Mouse (Mus musculus) neural tube, embryonic 13.5 days (tissue): ENCODE results near the gene Btbd8. TPM values are rescaled to one million over a fixed set of nuclear protein-coding genes. Genes with fewer than 3 reads are reported as not detected.
A peak's percentile ranks its signal among the peaks of the same experiment; 100 is the strongest.

ENCODE experiments used
- ATAC-seq: fragments of 200-750 bp; cut with Nextera tagmentation; 2 replicates; pipeline ENCODE4 v1.8.0; 2017; ENCODE audit warnings: low read depth, mild to moderate bottlenecking, moderate TSS enrichment, moderate library complexity
- H3K27ac ChIP-seq: fragments of 300-500 bp; sonication (generic); replicated peaks from 2 replicates; pipeline ENCODE4 v1.5.1; 2015; ENCODE audit warnings: moderate library complexity, mild to moderate bottlenecking, inconsistent platforms
- H3K27me3 ChIP-seq: fragments of 300-500 bp; sonication (generic); 2 replicates; pipeline ENCODE4 v1.6.1; 2015; ENCODE audit warnings: mild to moderate bottlenecking, inconsistent platforms
- H3K36me3 ChIP-seq: fragments of 300-500 bp; sonication (generic); 2 replicates; pipeline ENCODE4 v1.6.1; 2015; ENCODE audit warnings: mild to moderate bottlenecking, inconsistent platforms
- H3K4me1 ChIP-seq: fragments of 300-500 bp; sonication (generic); replicated peaks from 2 replicates; pipeline ENCODE4 v1.6.1; 2015; ENCODE audit warnings: inconsistent platforms
- H3K4me2 ChIP-seq: fragments of 300-500 bp; sonication (generic); 2 replicates; pipeline ENCODE4 v1.6.1; 2015; ENCODE audit warnings: inconsistent platforms, mild to moderate bottlenecking, moderate library complexity
- H3K4me3 ChIP-seq: fragments of 300-500 bp; sonication (generic); 2 replicates; pipeline ENCODE4 v1.5.1; 2015; ENCODE audit warnings: mild to moderate bottlenecking, inconsistent platforms
- H3K9ac ChIP-seq: fragments of 300-500 bp; sonication (generic); 2 replicates; pipeline ENCODE4 v1.6.1; 2015; ENCODE audit warnings: moderate library complexity, mild to moderate bottlenecking, inconsistent platforms
- H3K9me3 ChIP-seq: fragments of 300-500 bp; sonication (generic); 2 replicates; pipeline ENCODE4 v1.6.1; 2016; ENCODE audit warnings: inconsistent platforms
- WGBS: fragments of 180-500 bp; shearing (Covaris S2); methylation state at CpG from one replicate; pipeline ENCODE4 v1.1.7; 2015; 5-methylcytosine and 5-hydroxymethylcytosine counted together
- polyA plus RNA-seq: library from polyadenylated mRNA; unstranded; fragments of >200 nt; fragmentation: Nextera tagmentation; extraction: Ambion mirVana; gene quantifications from 2 replicates; pipeline ENCODE4 v1.2.1, GENCODE M21; 2015

Gene Btbd8
- polyA plus RNA-seq, 1 experiment from 2014 or later = 11.0 TPM

DNA sequence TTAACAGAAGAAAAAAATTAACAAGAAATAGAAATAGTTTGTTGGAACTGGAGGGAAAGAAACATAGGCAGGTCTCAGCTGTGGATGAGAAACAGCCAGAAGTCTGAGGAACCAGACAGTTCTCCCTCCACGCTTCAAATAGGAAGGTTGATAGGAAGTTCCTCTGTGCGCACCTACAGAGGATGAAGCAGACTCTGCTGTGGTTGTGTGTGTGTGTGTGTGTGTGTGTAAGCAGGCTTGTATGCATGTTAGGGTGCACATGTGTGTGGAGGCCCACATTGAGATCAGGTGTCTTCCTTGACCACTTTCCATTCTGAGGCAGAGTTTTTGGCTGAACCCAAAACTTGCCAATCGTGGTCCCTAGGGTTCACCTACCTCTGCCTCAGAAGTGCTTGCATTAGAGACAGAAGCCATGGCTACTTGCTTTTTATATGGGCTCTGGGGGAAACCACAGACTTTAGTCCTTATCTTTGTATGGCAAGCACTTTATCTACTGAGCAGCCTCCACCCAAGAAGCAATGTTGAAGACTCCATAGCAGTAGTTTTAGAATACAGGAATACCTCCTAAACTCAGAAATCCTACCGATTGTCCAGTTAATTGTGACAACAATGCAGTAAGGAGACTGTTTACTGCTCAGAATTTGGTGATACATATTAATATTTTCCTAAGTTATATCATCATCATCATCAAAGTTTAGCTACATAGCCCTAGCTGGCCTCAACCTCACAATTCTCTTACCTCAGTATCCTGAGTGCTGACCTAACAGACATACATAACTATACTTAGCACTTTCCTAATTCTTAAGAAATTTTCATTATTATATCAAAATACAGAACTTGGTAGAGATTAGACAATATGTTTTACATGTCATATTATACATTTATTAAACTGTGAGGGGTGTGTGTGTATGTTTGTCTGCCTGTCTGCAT lies 24.6 kb downstream of the Btbd8 start:
- no peaks in the 10 kb centered on the region for H3K4me1 ChIP-seq
- 89% methylated on average over 4 of the region's 4 CpGs for WGBS
- no peaks in the 10 kb centered on the region for H3K9me3 ChIP-seq
- H3K27ac ChIP-seq = no peak overlapping the region
- no peak overlapping the region for H3K9ac ChIP-seq
- no peak overlapping the region for H3K4me2 ChIP-seq
- H3K4me3 ChIP-seq = no peak overlapping the region
- no peaks in the 10 kb centered on the region for H3K27me3 ChIP-seq
- H3K36me3 ChIP-seq = 0 out of 2 replicates have a peak, but pooled peaks cover 3% of the 10 kb centered on the region
- ATAC-seq = no peak

DNA sequence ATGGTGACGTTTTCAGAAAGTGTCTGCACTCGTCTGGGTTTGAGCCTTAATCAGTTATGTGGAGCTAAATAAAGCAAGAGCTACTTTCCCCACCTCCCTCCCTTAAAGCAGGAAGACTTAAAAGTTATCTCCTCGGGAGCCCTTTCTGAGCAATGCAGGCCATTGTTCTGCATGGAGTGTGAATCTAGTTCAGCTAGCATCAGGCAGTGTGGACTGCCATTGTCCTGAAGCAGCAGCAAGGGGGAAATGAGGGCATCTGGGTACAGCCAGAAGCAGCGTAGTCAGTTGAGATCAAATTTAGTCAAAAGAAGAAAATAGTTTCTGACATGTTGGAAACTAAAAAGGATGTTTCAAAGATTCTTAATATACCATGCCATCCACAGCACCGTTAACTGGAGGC lies 28.7 kb downstream of the Btbd8 start:
- Histone ChIP-seq H3K4me2 (no peak overlapping the region), H3K9ac (no peak overlapping the region), H3K27me3 (no peaks in the 10 kb centered on the region), H3K9me3 (no peaks in the 10 kb centered on the region), H3K36me3 (peaks cover 5% of the 10 kb centered on the region; the same call in 1 of the 2 replicates), H3K4me3 (no peak overlapping the region), H3K27ac (no peak overlapping the region), H3K4me1 (no peaks in the 10 kb centered on the region)
- 34% methylated on average over 5 of the region's 5 CpGs for WGBS
- ATAC-seq = no peak

DNA sequence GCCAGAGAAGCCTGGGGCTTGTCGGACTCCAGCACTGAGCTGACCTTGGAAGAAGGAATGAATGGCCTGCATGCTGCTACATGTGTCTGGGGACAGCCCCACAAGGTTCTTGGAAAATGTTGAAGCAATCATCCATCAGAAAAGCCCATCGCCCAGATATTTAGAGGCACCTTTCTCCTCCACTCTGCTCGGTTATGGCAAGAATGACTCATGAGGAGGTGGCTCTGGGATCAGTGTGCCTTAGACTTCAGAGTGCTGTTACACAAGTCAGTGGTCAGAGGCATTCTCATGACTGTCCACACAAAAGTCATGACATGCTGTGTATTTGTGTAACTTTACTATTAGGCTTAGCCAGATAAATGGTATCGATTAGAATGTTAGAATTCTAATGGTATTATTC lies 29.3 kb downstream of the Btbd8 start:
- 75% methylated on average over 4 of the region's 4 CpGs for WGBS

DNA sequence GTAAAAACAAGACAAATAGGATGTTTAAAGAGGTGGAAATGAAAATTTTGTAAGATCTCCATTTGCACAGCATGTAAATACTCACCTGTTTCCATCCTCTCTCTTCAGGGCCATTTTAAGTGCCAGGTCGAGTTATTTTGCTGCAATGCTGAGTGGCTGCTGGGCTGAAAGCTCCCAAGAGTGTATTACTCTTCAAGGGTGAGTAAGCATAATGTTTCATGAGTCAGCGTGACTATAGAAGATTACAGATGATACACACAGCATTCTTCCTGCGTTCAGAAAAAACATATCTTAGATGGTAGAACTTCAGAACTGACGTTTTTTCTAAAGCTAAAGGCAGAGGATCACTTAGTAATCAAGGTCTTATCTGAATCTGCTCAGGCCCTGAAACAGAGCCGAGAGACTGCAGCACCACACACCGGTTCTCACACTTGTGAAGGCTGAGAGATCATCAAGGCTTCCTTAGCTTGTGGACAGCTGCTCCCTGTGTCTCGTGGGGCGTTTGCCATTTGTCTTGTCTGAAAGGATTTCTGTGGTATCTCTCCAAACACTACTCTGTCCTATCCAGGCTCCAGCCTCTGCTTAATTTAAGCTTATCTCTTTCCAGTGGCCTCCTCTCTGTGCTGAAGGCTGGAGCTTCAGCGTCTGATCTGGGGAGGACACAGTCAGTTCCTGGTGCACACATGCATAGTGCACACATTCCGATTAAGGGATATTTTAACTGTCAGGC lies 33.0 kb downstream of the Btbd8 start:
- Histone ChIP-seq H3K36me3 (peaks cover 14% of the 10 kb centered on the region), H3K9ac (no peak overlapping the region), H3K4me3 (no peak overlapping the region), H3K4me1 (no peaks in the 10 kb centered on the region), H3K27me3 (no peaks in the 10 kb centered on the region), H3K9me3 (no peaks in the 10 kb centered on the region), H3K27ac (no peak overlapping the region), H3K4me2 (no peak overlapping the region)
- no peak for ATAC-seq
- 68% methylated on average over 10 of the region's 10 CpGs for WGBS

More for the DNA sequence above, 29.3 kb downstream of the Btbd8 start:
- Histone ChIP-seq H3K4me3 (no peak overlapping the region), H3K9ac (no peak overlapping the region), H3K4me2 (no peak overlapping the region), H3K27ac (no peak overlapping the region), H3K4me1 (no peaks in the 10 kb centered on the region), H3K36me3 (peaks cover 5% of the 10 kb centered on the region; the same call in 1 of the 2 replicates), H3K27me3 (no peaks in the 10 kb centered on the region), H3K9me3 (no peaks in the 10 kb centered on the region)
- no peak for ATAC-seq

DNA sequence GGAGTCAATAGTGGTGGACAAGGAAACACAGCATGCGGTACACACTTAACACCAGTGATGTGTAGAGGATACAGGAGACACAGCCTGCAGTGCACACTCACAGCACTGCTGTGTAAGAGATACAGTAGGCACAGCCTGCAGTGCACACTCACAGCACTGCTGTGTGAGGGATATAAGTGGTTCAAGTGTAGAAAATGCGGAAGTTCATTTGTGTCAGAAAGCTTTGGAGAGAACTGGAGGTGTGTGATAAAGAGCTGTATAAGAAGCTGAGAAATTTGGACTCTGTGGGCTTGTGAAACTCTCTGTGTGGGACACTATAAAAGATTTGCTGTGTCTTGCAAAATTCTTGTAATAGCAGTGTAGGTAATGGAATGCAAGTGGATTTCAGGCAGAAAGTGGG lies 42.4 kb downstream of the Btbd8 start:
- H3K9me3 ChIP-seq = no peaks in the 10 kb centered on the region
- no peak overlapping the region for H3K9ac ChIP-seq
- H3K36me3 ChIP-seq = peaks cover 4% of the 10 kb centered on the region
- ATAC-seq = no peak
- WGBS = 95% methylated on average over 2 of the region's 2 CpGs
- no peaks in the 10 kb centered on the region for H3K4me1 ChIP-seq
- no peak overlapping the region for H3K4me3 ChIP-seq
- H3K4me2 ChIP-seq = no peak overlapping the region
- H3K27ac ChIP-seq = no peak overlapping the region
- H3K27me3 ChIP-seq = no peaks in the 10 kb centered on the region

DNA sequence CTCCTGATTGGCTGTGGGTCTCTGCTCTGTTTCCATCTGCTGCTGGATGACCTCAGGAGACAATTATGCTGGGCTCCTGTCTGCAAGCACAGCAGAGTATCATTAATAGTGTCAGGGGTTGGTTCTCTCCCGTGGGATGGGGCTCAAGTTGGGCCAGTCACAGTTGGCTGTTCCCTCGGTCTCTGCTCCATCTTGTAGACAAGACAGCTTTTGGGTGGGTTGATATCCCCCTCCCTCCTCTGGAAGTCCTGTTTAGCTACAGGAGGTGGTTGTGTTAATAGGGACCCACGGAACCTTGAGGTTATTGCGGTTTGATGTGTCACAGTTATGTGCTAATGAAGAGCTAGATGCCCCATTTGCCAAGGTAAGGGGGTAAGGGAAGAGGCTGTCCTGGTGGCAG lies 51.2 kb downstream of the Btbd8 start:
- WGBS = 72% methylated on average over 4 of the region's 4 CpGs
- no peak for ATAC-seq

DNA sequence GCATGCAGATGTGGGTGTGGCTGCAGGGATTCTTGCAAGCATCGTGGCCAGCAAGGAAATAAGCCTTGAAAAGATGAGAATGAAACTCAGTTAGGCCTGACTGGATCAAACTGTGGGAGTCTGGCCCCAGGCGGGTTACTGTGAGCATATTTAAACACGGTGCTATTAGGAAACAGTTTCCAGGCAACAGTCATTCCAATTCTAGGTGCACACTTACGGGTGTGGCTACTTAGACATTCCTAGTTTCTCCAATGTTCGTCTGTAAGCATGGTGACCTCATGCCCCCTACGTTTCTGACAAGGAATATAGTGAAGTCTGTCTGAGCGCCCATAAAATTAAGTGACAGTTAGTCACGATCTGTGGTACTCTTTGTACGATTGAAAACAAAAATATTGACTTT lies 53.2 kb downstream of the Btbd8 start:
- no peaks in the 10 kb centered on the region; the same call in 1 of the 2 replicates for H3K9me3 ChIP-seq
- H3K9ac ChIP-seq = no peak overlapping the region
- H3K27ac ChIP-seq = no peak overlapping the region
- H3K27me3 ChIP-seq = no peaks in the 10 kb centered on the region
- WGBS = 76% methylated on average over 9 of the region's 9 CpGs
- no peak overlapping the region for H3K4me3 ChIP-seq
- H3K4me2 ChIP-seq = no peak overlapping the region
- no peak for ATAC-seq
- no peaks in the 10 kb centered on the region for H3K36me3 ChIP-seq
- no peaks in the 10 kb centered on the region for H3K4me1 ChIP-seq

More for the DNA sequence above, 51.2 kb downstream of the Btbd8 start:
- H3K4me1 ChIP-seq = no peaks in the 10 kb centered on the region
- no peak overlapping the region for H3K27ac ChIP-seq
- H3K9me3 ChIP-seq = no peaks in the 10 kb centered on the region
- H3K4me2 ChIP-seq = no peak overlapping the region
- no peak overlapping the region for H3K4me3 ChIP-seq
- H3K9ac ChIP-seq = no peak overlapping the region
- no peaks in the 10 kb centered on the region for H3K27me3 ChIP-seq
- H3K36me3 ChIP-seq = no peaks in the 10 kb centered on the region

DNA sequence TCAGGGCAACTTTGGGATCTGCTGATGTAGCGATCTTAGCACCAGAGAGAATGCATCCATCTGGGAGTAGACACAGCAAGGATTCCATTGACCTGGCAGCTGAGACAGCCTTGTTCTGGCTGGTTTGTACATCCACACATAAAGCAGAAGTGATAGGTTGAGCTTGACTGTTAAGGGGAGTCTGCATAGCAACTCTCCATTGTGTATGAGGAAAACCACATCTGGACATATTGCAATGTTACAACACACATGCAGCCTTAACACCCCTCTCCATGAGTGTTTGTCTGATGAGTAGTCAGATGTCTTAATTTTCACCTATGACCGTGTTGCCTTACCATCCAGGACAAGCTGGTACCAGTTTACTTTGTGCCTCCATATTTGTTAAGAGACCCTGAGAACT lies 54.7 kb downstream of the Btbd8 start:
- no peaks in the 10 kb centered on the region for H3K4me1 ChIP-seq
- WGBS = 92% methylated on average over 2 of the region's 2 CpGs
- no peaks in the 10 kb centered on the region for H3K27me3 ChIP-seq
- no peak overlapping the region for H3K4me3 ChIP-seq
- H3K9me3 ChIP-seq = no peaks in the 10 kb centered on the region; the same call in 1 of the 2 replicates
- no peak for ATAC-seq
- H3K9ac ChIP-seq = no peak overlapping the region
- H3K36me3 ChIP-seq = no peaks in the 10 kb centered on the region
- H3K4me2 ChIP-seq = no peak overlapping the region
- H3K27ac ChIP-seq = no peak overlapping the region

DNA sequence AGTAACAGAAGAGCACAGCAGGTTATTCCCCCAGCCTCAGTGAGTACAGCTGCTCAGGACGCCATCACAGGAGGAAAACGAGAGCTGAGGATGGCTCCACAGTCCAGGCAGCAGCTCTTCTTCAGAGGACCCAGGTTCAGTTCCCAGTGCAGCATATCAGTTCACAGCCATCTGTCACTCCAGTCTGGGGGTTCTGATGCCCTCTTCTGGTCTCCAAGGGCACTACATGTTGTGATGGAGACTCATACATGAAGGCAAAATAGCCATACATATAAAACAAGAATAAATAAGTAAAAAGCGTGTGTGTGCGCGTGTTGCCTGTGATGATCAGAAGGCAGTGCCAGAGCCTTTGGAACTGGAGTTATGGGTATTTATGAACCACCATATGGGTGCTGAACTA lies 57.0 kb downstream of the Btbd8 start:
- 94% methylated on average over 5 of the region's 5 CpGs for WGBS
- Histone ChIP-seq H3K9me3 (no peaks in the 10 kb centered on the region; the same call in 1 of the 2 replicates), H3K4me1 (peaks cover 16% of the 10 kb centered on the region), H3K27me3 (no peaks in the 10 kb centered on the region), H3K4me3 (no peak overlapping the region), H3K4me2 (no peak overlapping the region), H3K9ac (no peak overlapping the region), H3K27ac (no peak overlapping the region), H3K36me3 (no peaks in the 10 kb centered on the region)
- no peak for ATAC-seq

DNA sequence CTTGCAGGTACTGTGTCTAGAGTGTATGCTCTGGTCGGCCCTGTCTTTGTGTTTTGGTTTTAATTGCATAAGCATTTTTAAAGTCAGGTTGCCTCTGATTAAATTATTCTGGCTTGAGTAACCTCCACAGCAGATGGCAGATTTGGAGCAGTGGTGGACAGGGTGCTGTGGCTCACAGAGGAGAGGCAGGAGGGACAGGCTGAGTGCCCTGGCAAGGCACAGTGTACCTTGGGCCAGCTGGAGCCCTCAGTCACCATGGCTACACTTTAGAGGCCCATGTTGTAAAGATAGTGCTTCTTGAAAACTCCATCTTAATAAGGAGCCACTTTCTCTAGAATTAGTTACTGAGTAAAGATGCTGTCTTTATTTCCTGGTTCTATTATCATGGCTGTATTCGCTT lies 58.2 kb downstream of the Btbd8 start:
- 82% methylated on average over 2 of the region's 2 CpGs for WGBS
- Histone ChIP-seq H3K27me3 (no peaks in the 10 kb centered on the region), H3K9me3 (no peaks in the 10 kb centered on the region; the same call in 1 of the 2 replicates), H3K9ac (no peak overlapping the region), H3K4me2 (no peak overlapping the region), H3K4me1 (peaks cover 20% of the 10 kb centered on the region), H3K27ac (no peak overlapping the region), H3K4me3 (no peak overlapping the region), H3K36me3 (0 out of 2 replicates have a peak, but pooled peaks cover 1% of the 10 kb centered on the region)
- no peak for ATAC-seq

DNA sequence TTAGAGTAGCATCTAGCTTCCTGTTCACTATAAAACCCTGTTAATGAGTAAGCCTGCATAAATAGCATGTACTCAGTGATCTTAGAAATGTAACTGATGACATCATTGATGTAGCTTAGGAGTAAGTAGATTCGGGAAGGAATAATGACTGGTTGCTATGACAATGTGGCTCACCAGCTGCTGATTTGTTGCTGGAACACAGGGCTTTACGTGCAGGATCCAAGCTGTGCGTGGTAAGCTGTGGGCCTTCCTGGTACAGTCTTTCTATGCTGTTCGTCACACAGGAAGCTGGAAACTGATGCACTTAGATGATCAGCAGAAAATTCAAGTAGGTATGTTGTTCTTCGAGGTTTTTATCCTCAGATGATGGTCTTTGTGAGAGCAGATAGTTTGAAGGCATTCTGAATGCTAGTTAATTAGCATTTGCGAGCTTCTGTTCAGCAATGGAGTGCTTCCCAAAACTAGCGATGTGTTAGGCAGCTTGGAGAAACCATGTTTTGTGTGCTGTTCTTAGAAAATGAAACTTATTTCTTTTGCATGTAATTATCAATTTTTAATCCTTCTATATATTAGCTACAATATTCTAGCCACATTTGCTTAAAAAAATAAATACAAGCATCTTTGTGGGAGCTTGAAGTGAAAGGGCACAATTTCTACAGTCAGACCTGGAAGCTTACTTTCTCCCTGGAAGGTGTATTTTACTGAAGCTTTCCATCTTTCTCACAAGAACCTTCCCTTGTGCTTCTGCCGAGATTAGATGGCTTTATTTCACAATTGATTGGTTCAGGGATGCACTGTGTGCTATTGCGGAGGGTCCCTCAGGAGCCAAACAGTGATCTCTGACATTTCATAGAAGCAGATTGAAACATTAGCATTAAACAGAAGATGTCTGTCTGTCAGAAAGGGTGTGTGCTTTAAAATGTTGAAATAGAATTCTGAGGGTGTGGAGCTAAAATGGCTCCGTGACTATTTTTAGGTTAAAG lies 60.0 kb downstream of the Btbd8 start:
- Histone ChIP-seq H3K9me3 (no peaks in the 10 kb centered on the region; the same call in 1 of the 2 replicates), H3K27ac (peak overlapping the region; percentile 89), H3K27me3 (no peaks in the 10 kb centered on the region), H3K4me3 (peak overlapping the region; percentile 32), H3K4me1 (peaks cover 20% of the 10 kb centered on the region), H3K36me3 (0 out of 2 replicates have a peak, but pooled peaks cover 6% of the 10 kb centered on the region), H3K4me2 (peak overlapping the region; percentile 51), H3K9ac (peak overlapping the region; percentile 59)
- peak; percentile 94 for ATAC-seq
- 42% methylated on average over 10 of the region's 10 CpGs for WGBS
